Mouse (Mus musculus) c-Kit-positive CD71-positive TER-119-positive erythroid progenitor cells, embryonic 14.5 days (primary cell): Measurements from ENCODE around the gene Olfr1377.
"Not testable (repeated sequence)": the region's sequence is repeated elsewhere in the genome, so short reads cannot be mapped to it uniquely, and the experiment has no call there.

Experiments
- DNase-seq: peaks from one replicate; pipeline ENCODE4 v3.0.0-alpha.2; 2013; ENCODE audit warnings: low spot score

Gene Olfr1377

DNA sequence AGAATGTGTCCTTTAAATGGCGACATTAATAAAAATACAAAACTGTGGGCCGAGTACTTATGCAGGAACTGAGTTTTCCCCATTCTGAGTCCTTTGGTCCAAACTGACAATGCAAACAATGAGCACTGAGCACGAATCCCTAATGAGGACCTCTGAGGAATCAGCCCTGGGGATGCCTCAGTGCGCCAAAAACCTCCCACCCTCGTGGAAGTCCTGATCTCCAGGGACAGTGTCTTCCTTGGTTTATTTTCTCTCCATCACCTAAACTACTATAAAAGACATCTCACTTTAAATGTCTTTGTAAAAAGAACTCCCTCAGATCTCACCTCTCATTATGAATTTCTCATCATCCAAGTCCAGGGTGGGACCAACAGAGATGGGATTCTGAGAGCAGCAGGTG is at the start of gene Olfr1377:
Gene Olfr1377, plus strand, starts transcription at position 301 of the 400 bp plus-strand sequence.
- DNase-seq = no peak

DNA sequence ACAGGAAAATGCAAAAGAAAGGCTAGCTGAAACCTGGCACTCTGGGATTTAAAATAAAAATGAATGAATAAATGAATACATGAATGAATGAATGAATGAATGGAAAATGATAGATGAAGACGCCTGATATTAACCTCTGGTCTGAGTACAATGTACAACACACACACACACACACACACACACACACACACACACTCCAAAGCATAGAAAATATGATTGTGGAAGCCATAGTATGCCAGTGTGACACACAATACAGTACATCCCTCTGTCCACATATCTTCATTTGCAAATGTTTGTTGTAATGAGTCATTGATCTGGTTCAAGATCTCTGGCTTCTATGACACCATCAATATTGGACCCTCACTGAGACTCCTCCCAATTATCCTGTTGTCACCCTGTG is 49.7 kb upstream of the Olfr1377 start:
- no peak for DNase-seq

GRCm38 (mm10) chr11:50938435-50938834 is 43.3 kb upstream of the Olfr1377 start:
- DNase-seq = no peak

GRCm38 (mm10) chr11:50939621-50940366 is 42.0 kb upstream of the Olfr1377 start:
- peak; percentile 29 for DNase-seq

- DNase-seq = no peak
Observed at GRCm38 (mm10) chr11:50942386-50942785, 39.4 kb upstream of the Olfr1377 start.

GRCm38 (mm10) chr11:50943506-50943905 is 38.3 kb upstream of the Olfr1377 start, which contains the start of gene 4933414I15Rik:
Gene 4933414I15Rik (minus strand): TSS chr11:50943765.
- DNase-seq = no peak

DNA sequence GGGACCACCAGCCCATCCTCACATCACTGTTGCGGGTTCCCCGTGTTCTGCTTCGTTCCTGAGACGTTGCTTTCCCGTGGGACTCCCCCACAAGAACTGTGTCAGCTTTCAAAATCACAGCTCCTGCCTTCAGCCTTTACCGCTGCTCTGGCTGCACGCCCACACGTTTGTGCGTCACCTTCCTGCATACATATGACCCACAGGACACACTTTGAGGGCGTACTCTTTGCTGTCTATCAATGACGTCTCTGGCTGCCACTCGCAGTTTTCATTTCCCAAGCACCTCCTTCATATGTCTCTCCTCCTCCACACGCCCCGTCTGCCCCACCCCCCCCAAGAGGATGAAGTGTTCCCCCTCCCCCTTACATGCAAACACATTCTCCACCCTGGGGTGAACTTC is 29.5 kb upstream of the Olfr1377 start:
- DNase-seq = no peak

DNA sequence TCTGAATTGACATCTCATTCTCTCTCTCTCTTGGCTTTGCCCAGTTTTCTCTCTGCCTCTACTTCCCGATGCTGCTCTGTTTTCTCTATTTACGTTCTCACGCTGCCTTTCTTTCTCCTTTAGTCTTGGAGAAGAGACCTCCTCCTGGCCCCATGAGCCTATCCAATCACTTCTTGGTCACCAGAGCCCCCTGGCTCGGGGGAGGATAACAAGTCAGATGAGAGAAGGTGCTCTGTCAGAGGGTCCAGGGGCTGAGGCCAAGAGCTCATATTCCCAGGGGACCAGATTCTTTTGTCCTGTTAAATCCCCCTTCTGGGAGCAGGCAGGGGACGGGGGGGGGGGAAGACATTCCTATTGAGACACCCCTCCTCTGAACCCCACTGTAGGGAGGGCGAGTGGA is 28.1 kb upstream of the Olfr1377 start, which contains the start of gene Prop1:
Gene Prop1, minus strand, starts transcription at position 101 of the 400 bp plus-strand sequence.
- no peak for DNase-seq

- no peak for DNase-seq
Observed at GRCm38 (mm10) chr11:50964886-50965285, 16.9 kb upstream of the Olfr1377 start.

GRCm38 (mm10) chr11:50966230-50966629 is 15.5 kb upstream of the Olfr1377 start, which contains the start of gene Olfr1378:
Gene Olfr1378 (plus strand): TSS chr11:50966530.
- no peak for DNase-seq

DNA sequence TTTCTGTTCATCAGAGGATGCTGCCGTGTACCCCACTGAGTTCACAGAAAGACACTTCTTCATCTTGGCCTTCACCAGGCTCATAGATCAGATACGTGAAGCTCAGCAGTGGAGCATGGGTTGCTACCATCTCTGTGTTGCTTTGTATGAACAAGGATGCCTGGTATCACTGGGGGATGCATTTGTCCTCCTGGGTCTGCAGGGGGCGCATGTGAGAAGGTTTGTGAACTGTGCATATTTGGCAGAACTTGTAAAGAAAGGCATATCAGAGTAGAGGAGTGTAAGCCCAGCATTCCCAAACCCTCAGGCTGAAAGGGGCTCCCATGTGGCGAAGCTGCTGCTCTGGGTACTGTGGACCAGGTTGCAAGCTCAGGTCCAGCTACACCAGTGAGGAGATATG is 4.6 kb upstream of the Olfr1377 start:
- no peak for DNase-seq

DNA sequence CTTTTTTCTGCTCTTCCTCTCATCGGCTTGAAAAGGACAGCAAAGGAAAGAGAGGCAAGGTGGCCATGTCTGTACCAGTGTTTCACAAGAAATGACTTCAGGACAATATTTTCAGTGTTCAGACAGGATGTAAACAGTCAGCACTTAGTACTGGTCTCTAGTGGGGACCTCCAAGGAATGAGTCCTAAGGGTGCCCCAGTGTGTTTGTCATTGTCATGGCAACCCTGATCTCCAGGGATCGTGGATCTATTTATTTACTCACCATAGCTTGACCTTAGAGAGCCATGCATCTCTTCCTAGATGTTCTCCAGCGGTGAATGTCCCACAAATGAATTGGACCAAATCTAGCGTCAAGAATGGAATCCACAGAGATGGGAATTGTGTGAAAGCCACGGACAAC is 21.5 kb downstream of the Olfr1377 start, which contains the start of gene Olfr51:
Gene Olfr51, plus strand, starts transcription at position 301 of the 400 bp plus-strand sequence.
- DNase-seq = no peak

DNA sequence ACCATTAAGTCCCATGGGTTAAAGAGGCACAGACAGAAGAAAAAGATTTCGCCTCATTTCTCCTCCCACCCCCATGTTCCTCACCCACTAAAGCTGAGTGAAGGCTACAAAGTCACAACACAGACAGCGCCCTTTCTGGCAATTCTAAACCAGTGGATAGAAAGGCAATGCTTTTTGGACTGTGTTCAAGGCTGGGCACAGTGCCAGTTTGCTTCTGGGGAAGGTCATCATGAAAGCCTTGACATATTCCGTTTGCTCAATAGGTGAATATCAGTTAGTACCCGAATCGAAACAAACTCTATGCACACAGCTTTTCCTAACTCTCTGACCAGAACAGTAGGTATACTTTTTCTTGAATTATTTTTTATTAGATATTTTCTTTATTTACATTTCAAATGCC is 30.1 kb downstream of the Olfr1377 start:
- DNase-seq = no peak

GRCm38 (mm10) chr11:51013936-51014335 is 32.2 kb downstream of the Olfr1377 start, which contains the start of gene Olfr54:
Gene Olfr54 (plus strand): TSS chr11:51014236.
- no peak for DNase-seq

- no peak for DNase-seq
Observed at GRCm38 (mm10) chr11:51016341-51016740, 34.6 kb downstream of the Olfr1377 start.

GRCm38 (mm10) chr11:51026811-51027210 is 45.0 kb downstream of the Olfr1377 start:
- DNase-seq = not testable (repeated sequence)

DNA sequence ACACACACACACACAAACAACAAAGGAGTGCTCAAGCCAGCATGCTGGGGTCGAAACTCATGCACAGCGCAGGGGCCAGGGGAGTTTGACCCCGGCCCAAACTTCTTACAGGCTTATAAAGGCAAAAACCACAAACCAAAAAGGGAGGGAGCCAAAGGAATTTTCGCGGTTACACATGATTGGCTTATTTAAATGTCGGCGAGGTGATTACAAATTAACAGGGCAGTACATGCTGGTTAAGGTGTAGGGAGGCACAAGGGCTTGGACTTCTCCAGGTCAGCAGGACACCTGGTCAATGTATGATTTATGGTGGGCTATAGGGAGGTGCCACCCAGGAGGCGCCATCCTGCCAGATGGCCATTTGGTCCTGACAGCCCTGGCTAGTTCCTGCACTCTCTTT is 47.6 kb downstream of the Olfr1377 start:
- not testable (repeated sequence) for DNase-seq

- no peak for DNase-seq
Observed at GRCm38 (mm10) chr11:51030225-51030624, 48.5 kb downstream of the Olfr1377 start.

GRCm38 (mm10) chr11:51032851-51033250 is 51.1 kb downstream of the Olfr1377 start:
- peak; percentile 11 for DNase-seq

DNA sequence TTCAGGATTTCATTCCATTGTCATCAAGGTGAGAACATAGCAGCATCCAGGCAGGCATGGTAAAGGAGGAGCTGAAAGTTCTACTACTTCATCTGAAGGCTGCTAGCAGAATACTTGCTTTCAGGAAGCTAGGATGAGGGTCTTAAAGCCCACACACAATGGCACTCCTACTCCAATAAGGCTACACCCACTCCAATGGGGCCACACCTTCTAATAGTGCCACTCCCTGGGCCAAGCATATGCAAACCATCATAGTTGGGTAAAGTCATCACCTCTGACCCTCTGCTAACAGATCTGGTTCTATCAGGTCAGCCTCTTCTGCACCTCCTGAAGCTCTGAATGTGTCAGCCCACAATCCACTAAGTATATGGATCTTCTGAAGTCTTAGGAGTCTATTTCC is 52.4 kb downstream of the Olfr1377 start:
- not testable (repeated sequence) for DNase-seq

DNA sequence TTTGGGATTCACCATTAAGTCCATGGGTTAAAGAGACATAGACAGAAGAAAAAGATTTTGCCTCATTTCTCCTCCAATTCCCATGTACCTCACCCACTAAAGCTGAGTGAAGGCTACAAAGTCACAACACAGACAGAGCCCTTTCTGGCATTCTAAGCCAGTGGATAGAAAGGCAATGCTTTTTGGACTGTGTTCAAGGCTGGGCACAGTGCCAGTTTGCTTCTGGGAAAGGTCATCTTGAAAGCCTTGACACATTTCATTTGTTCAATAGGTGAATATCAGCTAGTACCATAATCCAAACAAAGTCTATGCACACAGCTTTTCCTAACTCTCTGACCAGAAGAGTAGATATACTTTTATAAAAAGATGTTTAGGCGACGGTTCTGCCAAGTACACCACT is 54.2 kb downstream of the Olfr1377 start:
- no peak for DNase-seq
